Mouse (Mus musculus) limb, embryonic 15.5 days (tissue): ENCODE results near the gene Lamp3. TPM values are rescaled to one million over a fixed set of nuclear protein-coding genes. Genes with fewer than 3 reads are reported as not detected.
"Not testable (repeated sequence)": the region's sequence is repeated elsewhere in the genome, so short reads cannot be mapped to it uniquely, and the experiment has no call there.

ENCODE experiments used
- ATAC-seq: fragments of 200-750 bp; cut with Nextera tagmentation; 2 replicates; pipeline ENCODE4 v1.8.0; 2017; ENCODE audit warnings: low read depth, moderate TSS enrichment; ENCODE audit not compliant: insufficient number of reproducible peaks, low FRiP score, low TSS enrichment
- H3K27ac ChIP-seq: fragments of 300-500 bp; sonication (generic); 2 replicates; pipeline ENCODE4 v1.5.1; 2015; ENCODE audit warnings: moderate library complexity, mild to moderate bottlenecking, inconsistent platforms
- H3K27me3 ChIP-seq: fragments of 300-500 bp; sonication (generic); 2 replicates; pipeline ENCODE4 v1.6.1; 2015; ENCODE audit warnings: inconsistent platforms
- H3K36me3 ChIP-seq: fragments of 300-500 bp; sonication (generic); 2 replicates; pipeline ENCODE4 v1.6.1; 2015; ENCODE audit warnings: inconsistent platforms
- H3K4me1 ChIP-seq: fragments of 300-500 bp; sonication (generic); 2 replicates; pipeline ENCODE4 v1.6.1; 2015; ENCODE audit warnings: inconsistent platforms
- H3K4me2 ChIP-seq: fragments of 300-500 bp; sonication (generic); 2 replicates; pipeline ENCODE4 v1.6.1; 2015; ENCODE audit warnings: mild to moderate bottlenecking, inconsistent platforms
- H3K4me3 ChIP-seq: fragments of 300-500 bp; sonication (generic); 2 replicates; pipeline ENCODE4 v1.5.1; 2015; ENCODE audit warnings: mild to moderate bottlenecking, inconsistent platforms
- H3K9ac ChIP-seq: fragments of 300-500 bp; sonication (generic); 2 replicates; pipeline ENCODE4 v1.6.1; 2015; ENCODE audit warnings: inconsistent platforms
- H3K9me3 ChIP-seq: fragments of 300-500 bp; sonication (generic); 2 replicates; pipeline ENCODE4 v1.6.1; 2016; ENCODE audit warnings: inconsistent platforms
- WGBS: fragments of 180-500 bp; shearing (Covaris S2); methylation state at CpG from one replicate; pipeline ENCODE4 v1.1.7; 2015; 5-methylcytosine and 5-hydroxymethylcytosine counted together
- polyA plus RNA-seq: library from polyadenylated mRNA; unstranded; fragments of >200 nt; fragmentation: Nextera tagmentation; extraction: Ambion mirVana; gene quantifications from 2 replicates; pipeline ENCODE4 v1.2.1, GENCODE M21; 2015

Lamp3 gene
- polyA plus RNA-seq = not detected in 2 replicates

DNA sequence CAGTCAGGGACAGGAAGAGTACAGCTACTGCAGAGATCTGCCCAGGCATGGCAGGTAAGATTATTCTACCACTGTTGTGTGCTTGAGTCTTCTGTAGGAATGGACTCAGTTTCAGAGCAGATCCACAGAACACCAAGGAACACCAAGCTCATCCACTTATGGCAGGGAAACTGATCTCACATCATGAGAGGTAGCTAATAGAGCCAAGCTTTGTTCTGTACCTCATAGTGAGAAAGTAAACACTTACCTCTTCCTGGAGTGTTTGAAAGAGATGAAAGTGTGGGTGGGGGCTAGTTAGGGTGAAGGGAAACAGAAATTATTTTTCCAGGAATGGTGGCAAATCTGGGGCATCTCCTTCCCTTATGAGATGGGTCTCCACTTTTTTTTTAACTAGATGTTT, at the start of gene Lamp3:
Lamp3 (minus strand) TSS at position 160 of the 400 bp plus-strand sequence.
- no peak within 1 kb of the TSS for H3K9ac ChIP-seq
- H3K27me3 ChIP-seq = no peaks in the 10 kb centered on the region
- no peaks in the 10 kb centered on the region for H3K36me3 ChIP-seq
- no peak for ATAC-seq
- H3K27ac ChIP-seq = no peak within 1 kb of the TSS
- no peaks in the 10 kb centered on the region for H3K9me3 ChIP-seq
- H3K4me1 ChIP-seq = no peaks in the 10 kb centered on the region
- H3K4me3 ChIP-seq = no peak within 1 kb of the TSS
- no peak within 1 kb of the TSS for H3K4me2 ChIP-seq

DNA sequence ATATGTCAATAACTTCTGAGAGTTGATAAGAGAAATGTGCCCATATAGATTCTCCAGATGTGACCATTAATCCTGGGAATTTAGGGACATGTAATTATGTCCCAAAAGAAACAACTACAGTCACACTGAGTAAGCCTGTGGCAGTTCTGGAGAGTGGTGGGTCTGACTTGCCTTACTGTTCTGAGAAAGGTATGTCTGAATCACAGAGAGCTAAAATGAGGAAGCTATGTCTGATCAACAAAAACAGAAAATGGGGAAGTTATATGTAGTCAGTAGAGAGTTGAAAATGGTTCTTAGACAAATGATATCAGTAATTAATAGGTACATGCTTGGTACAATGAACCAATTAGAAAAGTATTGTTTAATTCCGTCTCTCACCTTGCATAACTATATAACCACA, 26.7 kb upstream of the Lamp3 start:
- ATAC-seq = no peak
- Histone ChIP-seq H3K9ac (no peak overlapping the region), H3K27me3 (no peaks in the 10 kb centered on the region), H3K9me3 (no peaks in the 10 kb centered on the region), H3K4me3 (no peak overlapping the region), H3K4me2 (no peak overlapping the region), H3K4me1 (no peaks in the 10 kb centered on the region), H3K36me3 (no peaks in the 10 kb centered on the region), H3K27ac (no peak overlapping the region)
- WGBS = 69% methylated on average over 1 of the region's 1 CpGs

- not testable (repeated sequence) for H3K27me3 ChIP-seq, H3K9me3 ChIP-seq, ATAC-seq, H3K4me2 ChIP-seq, H3K36me3 ChIP-seq, H3K4me3 ChIP-seq, H3K9ac ChIP-seq, H3K4me1 ChIP-seq, H3K27ac ChIP-seq
- 34% methylated on average over 2 of the region's 2 CpGs for WGBS
Observed at GRCm38 (mm10) chr16:19724139-19724538, 18.0 kb upstream of the Lamp3 start.

GRCm38 (mm10) chr16:19720959-19721358, 14.8 kb upstream of the Lamp3 start:
- 46% methylated on average over 2 of the region's 2 CpGs for WGBS
- ATAC-seq = no peak
- no peak overlapping the region for H3K27ac ChIP-seq
- no peaks in the 10 kb centered on the region for H3K4me1 ChIP-seq
- no peak overlapping the region for H3K4me3 ChIP-seq
- no peaks in the 10 kb centered on the region for H3K27me3 ChIP-seq
- no peak overlapping the region for H3K9ac ChIP-seq
- no peaks in the 10 kb centered on the region for H3K36me3 ChIP-seq
- no peak overlapping the region for H3K4me2 ChIP-seq
- no peaks in the 10 kb centered on the region for H3K9me3 ChIP-seq

DNA sequence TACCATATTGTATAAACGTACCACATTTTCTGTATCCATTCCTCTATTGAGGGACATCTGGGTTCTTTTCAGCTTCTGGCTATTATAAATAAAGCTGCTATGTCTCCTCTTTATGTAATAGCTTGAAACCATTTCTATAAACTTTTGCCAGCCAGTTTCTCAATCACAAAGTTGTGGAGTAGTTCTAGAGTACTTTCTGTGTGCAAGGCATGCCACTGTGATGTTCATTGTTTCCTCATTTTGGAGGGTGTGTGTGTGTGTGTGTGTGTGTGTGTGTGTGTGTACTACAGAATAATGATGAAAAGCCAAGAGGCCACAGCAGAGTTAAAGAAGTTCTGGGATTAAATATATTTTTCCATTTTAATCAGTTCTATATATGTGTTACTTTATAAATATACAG, 1.2 kb upstream of the Lamp3 start:
- no peaks in the 10 kb centered on the region for H3K36me3 ChIP-seq
- no peak overlapping the region for H3K9ac ChIP-seq
- ATAC-seq = no peak
- H3K4me2 ChIP-seq = no peak overlapping the region
- no peaks in the 10 kb centered on the region for H3K27me3 ChIP-seq
- no peaks in the 10 kb centered on the region for H3K9me3 ChIP-seq
- H3K4me3 ChIP-seq = no peak overlapping the region
- no peak overlapping the region for H3K27ac ChIP-seq
- 77% methylated on average over 1 of the region's 1 CpGs for WGBS
- H3K4me1 ChIP-seq = no peaks in the 10 kb centered on the region

DNA sequence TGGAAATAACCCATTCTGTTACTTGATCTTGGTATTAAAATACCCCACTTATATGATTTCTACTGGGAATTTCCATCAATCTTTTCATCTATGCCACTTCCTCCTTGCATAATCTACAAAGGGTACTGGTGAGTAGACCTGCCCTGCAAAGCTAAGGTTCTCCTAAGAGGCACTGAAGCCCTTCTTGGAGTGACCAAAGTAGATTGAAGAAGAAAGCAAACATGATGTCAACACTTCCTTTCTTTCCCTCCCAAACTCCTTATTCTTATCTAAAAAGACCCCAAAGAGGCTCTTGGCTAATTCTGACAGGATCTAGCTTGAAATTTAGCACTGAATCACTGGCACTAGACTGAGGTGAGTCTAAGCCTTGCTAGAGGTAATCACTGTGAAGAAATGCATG, 7.0 kb downstream of the Lamp3 start:
- no peak for ATAC-seq
- Histone ChIP-seq H3K9ac (no peak overlapping the region), H3K4me2 (no peak overlapping the region), H3K36me3 (no peaks in the 10 kb centered on the region), H3K9me3 (no peaks in the 10 kb centered on the region), H3K4me3 (no peak overlapping the region), H3K4me1 (no peaks in the 10 kb centered on the region), H3K27me3 (no peaks in the 10 kb centered on the region), H3K27ac (no peak overlapping the region)

DNA sequence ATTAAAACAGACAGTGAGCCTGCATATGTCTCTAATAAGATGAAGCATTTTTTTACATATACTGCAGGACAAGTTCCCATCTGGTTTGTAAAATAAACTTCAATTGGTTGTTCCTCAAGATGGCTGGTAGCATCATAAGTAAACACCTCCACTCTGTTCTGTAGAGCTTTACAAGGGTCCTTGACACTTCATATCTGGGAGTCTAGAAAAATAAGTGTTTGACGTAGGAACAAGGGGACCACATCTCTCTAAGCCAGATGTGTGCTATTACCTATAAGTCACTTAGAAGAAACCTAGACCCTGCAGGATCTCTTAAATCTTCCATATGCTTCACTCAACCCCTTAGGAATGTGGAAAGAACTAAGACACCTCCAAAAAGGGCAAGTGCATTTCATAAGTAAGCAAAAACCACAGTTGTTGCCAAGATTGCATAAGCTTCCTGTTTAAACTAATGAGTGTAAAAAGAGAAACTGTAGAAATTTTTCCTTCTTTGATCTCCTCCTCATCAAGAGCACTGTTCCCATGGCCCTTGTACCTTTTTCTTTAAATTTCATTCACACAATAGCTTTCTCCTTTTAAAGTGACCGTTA, 35.3 kb downstream of the Lamp3 start:
- H3K4me2 ChIP-seq = no peak overlapping the region
- WGBS = 84% methylated on average over 2 of the region's 2 CpGs

DNA sequence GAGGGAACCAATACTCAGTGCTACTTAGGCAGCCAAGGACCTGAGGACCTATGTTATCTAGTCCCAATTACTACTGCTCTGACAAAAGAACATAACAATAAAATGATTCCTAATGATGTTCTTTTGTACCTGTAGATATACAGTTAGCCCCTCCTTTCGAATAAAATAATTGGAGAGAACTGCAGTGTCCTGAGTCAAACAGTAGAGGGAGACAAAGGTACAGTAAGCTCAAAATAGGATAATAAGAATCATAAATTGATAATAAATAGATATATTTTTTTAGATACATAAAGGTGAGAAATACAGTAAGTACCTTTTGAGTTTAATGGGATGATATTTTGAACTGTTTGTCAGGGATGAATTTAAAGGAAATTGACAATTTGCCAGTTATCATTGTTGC, 39.9 kb downstream of the Lamp3 start:
- 37% methylated on average over 1 of the region's 1 CpGs for WGBS
- no peaks in the 10 kb centered on the region for H3K36me3 ChIP-seq
- no peaks in the 10 kb centered on the region for H3K4me1 ChIP-seq
- no peak overlapping the region for H3K9ac ChIP-seq
- H3K4me3 ChIP-seq = no peak overlapping the region
- no peak overlapping the region for H3K4me2 ChIP-seq
- no peak for ATAC-seq
- H3K27me3 ChIP-seq = no peaks in the 10 kb centered on the region
- H3K27ac ChIP-seq = no peak overlapping the region
- H3K9me3 ChIP-seq = no peaks in the 10 kb centered on the region

More for the DNA sequence above, 35.3 kb downstream of the Lamp3 start:
- ATAC-seq = no peak
- no peak overlapping the region for H3K27ac ChIP-seq
- no peak overlapping the region for H3K9ac ChIP-seq
- no peaks in the 10 kb centered on the region for H3K4me1 ChIP-seq
- H3K27me3 ChIP-seq = no peaks in the 10 kb centered on the region
- no peaks in the 10 kb centered on the region for H3K36me3 ChIP-seq
- H3K9me3 ChIP-seq = no peaks in the 10 kb centered on the region
- no peak overlapping the region for H3K4me3 ChIP-seq

DNA sequence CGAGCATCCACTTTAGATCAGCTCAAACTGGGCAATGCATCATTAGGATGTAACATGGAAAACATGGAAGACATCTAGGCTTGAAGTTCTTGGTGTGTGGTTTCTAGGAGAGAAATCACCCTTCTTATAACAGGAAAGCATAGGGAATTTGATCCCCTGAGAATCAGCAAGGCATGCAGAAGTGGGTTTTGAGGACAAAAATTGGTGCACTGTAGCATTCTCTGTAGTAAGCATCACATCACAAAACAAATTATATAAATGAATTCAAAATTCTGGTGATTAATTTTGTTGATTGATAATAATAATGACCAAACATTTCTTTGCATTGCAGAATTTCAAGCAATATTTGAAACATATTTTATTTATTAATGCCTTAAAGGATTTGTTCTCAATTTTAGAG, 76.4 kb downstream of the Lamp3 start, which contains the start of gene Olfr171:
Olfr171 (minus strand) TSS at position 101 of the 400 bp plus-strand sequence.
- ATAC-seq = no peak
- Histone ChIP-seq H3K27ac (no peak within 1 kb of the TSS), H3K9ac (no peak within 1 kb of the TSS), H3K9me3 (no peaks in the 10 kb centered on the region), H3K4me2 (no peak within 1 kb of the TSS), H3K27me3 (no peaks in the 10 kb centered on the region), H3K36me3 (no peaks in the 10 kb centered on the region), H3K4me1 (no peaks in the 10 kb centered on the region), H3K4me3 (no peak within 1 kb of the TSS)
- WGBS = 73% methylated on average over 1 of the region's 1 CpGs

GRCm38 (mm10) chr16:19611782-19612181, 94.4 kb downstream of the Lamp3 start, which contains the start of gene Olfr170:
TSS of gene Olfr170 (minus strand) at chr16:19611882.
- WGBS = 77% methylated on average over 2 of the region's 2 CpGs
- not testable (repeated sequence) for H3K4me3 ChIP-seq, ATAC-seq, H3K9ac ChIP-seq, H3K9me3 ChIP-seq, H3K4me2 ChIP-seq, H3K4me1 ChIP-seq, H3K36me3 ChIP-seq, H3K27me3 ChIP-seq, H3K27ac ChIP-seq

Other genes starting within 250 kb of the Lamp3 start
- not detected in 2 replicates for gene Olfr166, start 222.7 kb downstream of the Lamp3 start, polyA plus RNA-seq
- not detected in 2 replicates for gene Olfr167, start 184.1 kb downstream of the Lamp3 start, polyA plus RNA-seq
- not detected in 2 replicates for gene Olfr168, start 170.8 kb downstream of the Lamp3 start, polyA plus RNA-seq
- not detected in 2 replicates for gene Olfr169, start 134.6 kb downstream of the Lamp3 start, polyA plus RNA-seq
- not detected in 2 replicates for gene Olfr170, start 94.5 kb downstream of the Lamp3 start, polyA plus RNA-seq
- gene Olfr171, start 76.5 kb downstream of the Lamp3 start, polyA plus RNA-seq = not detected in 2 replicates
- 12.2 and 13.5 TPM in 2 replicates for gene B3gnt5, start 53.8 kb upstream of the Lamp3 start, polyA plus RNA-seq